Mouse (Mus musculus) layer of hippocampus, adult 18-20 months (tissue): ENCODE measurements at regions not wholly inside any gene's neighbourhood (a gene's known extent, or its start where the extent isn't known, plus 50 kb on each side); places are given as distances from the start of the nearest gene placed in this dataset.

Source experiments
- DNase-seq, 2 experiments: peaks; one replicate each; pipeline ENCODE4 v3.0.0; 2022; ENCODE audit warnings: low spot score in 2 of 2

GRCm38 (mm10) chr9:30021981-30022380 is 59.0 kb upstream of the Ntm start:
- no peak for DNase-seq

GRCm38 (mm10) chr9:30025275-30025674 is 62.3 kb upstream of the Ntm start:
- no peak for DNase-seq

GRCm38 (mm10) chr9:30026939-30027338 is 64.0 kb upstream of the Ntm start:
- no peak for DNase-seq

GRCm38 (mm10) chr9:30040396-30040795 is 77.5 kb upstream of the Ntm start:
- no peak for DNase-seq

GRCm38 (mm10) chr9:30064551-30064950 is 101.6 kb upstream of the Ntm start:
- no peak for DNase-seq

- no peak for DNase-seq
Measured at GRCm38 (mm10) chr9:30067980-30068379, 105.0 kb upstream of the Ntm start.

- no peak for DNase-seq
Measured at GRCm38 (mm10) chr9:30075233-30075632, 112.3 kb upstream of the Ntm start.

- DNase-seq = peak in 1 of 2 experiments; percentile 40
Measured at GRCm38 (mm10) chr9:30076006-30076405, 113.1 kb upstream of the Ntm start.

GRCm38 (mm10) chr9:30076482-30076881 is 113.5 kb upstream of the Ntm start:
- no peak for DNase-seq

- DNase-seq = no peak
Measured at GRCm38 (mm10) chr9:30101942-30102341, 139.0 kb upstream of the Ntm start.

GRCm38 (mm10) chr9:30122371-30122770 is 159.4 kb upstream of the Ntm start:
- DNase-seq = no peak

- peak in 1 of 2 experiments; percentile 25 for DNase-seq
Measured at GRCm38 (mm10) chr9:30129151-30129550, 166.2 kb upstream of the Ntm start.

- no peak for DNase-seq
Measured at GRCm38 (mm10) chr9:30131626-30132025, 168.7 kb upstream of the Ntm start.

GRCm38 (mm10) chr9:30134303-30134702 is 171.4 kb upstream of the Ntm start:
- peak in 1 of 2 experiments; percentile 44 for DNase-seq

- DNase-seq = peak; percentile 37 to 81
Measured at GRCm38 (mm10) chr9:30137611-30138287, 174.8 kb upstream of the Ntm start.

GRCm38 (mm10) chr9:30140188-30140587 is 177.2 kb upstream of the Ntm start:
- DNase-seq = peak; percentile 69 to 87

- DNase-seq = no peak
Measured at GRCm38 (mm10) chr9:30141186-30141585, 178.2 kb upstream of the Ntm start.

GRCm38 (mm10) chr9:30142806-30143458 is 180.0 kb upstream of the Ntm start:
- no peak for DNase-seq

GRCm38 (mm10) chr9:30149481-30150468 is 186.8 kb upstream of the Ntm start:
- DNase-seq = no peak

GRCm38 (mm10) chr9:30151173-30151572 is 188.2 kb upstream of the Ntm start:
- DNase-seq = no peak

GRCm38 (mm10) chr9:30166235-30166752 is 203.4 kb upstream of the Ntm start:
- DNase-seq = no peak
